Mouse (Mus musculus): ENCODE data around the gene Mmel1.

The Mmel1 gene

DNA sequence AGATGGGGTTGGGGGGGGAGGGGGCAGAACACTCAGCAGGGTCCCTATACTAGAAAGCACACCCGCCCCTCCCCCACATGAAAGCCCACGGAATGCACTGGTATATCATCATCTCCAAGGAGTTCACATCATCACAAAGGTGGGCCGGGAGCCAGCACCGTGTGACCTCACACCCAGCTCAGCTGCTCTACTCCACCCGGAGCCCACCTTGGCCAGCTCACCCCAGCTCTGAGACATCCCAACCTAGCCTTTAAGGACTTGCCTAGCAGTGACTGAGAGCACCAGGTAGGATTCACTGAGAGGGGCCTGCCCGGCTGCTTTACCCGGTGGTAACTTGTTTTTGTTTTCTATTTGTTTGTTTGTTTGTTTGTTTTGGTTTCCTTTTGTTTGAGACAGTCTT lies at the start of gene Mmel1:
Mmel1 (plus strand) TSS at position 146 of the 400 bp plus-strand sequence.
- no peak for DNase-seq (ENCODE audit: extremely low spot score)

GRCm38 (mm10) chr4:154825662-154826061 lies 43.7 kb upstream of the Mmel1 start:
- peak; percentile 76 for DNase-seq (ENCODE audit: extremely low spot score)

DNA sequence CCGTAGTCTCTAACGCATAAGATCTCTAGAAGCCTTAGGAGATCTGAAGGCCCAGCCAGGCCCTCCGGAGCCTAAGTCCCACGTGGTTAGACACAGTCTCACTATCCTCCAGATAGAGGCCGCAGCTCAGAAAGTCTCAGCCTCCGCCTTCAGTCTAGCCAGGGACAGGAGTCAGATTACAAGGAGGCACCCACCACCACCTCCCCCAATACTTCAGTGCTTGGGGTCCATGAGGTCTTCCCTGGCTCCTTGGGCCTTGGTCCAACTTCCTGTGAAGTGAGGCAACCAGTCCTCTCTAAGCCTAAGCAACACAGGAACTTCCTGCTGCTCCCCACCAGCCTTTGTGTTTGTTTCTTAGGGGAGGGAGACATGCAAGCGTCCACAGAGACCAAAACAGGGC lies 43.2 kb upstream of the Mmel1 start:
- no peak for DNase-seq (ENCODE audit: extremely low spot score)

- DNase-seq (ENCODE audit: extremely low spot score), result no peak
These were observed 42.2 kb upstream of the Mmel1 start for GRCm38 (mm10) chr4:154827181-154827580.

GRCm38 (mm10) chr4:154827861-154828610 lies 41.3 kb upstream of the Mmel1 start:
- no peak for DNase-seq (ENCODE audit: extremely low spot score)

DNA sequence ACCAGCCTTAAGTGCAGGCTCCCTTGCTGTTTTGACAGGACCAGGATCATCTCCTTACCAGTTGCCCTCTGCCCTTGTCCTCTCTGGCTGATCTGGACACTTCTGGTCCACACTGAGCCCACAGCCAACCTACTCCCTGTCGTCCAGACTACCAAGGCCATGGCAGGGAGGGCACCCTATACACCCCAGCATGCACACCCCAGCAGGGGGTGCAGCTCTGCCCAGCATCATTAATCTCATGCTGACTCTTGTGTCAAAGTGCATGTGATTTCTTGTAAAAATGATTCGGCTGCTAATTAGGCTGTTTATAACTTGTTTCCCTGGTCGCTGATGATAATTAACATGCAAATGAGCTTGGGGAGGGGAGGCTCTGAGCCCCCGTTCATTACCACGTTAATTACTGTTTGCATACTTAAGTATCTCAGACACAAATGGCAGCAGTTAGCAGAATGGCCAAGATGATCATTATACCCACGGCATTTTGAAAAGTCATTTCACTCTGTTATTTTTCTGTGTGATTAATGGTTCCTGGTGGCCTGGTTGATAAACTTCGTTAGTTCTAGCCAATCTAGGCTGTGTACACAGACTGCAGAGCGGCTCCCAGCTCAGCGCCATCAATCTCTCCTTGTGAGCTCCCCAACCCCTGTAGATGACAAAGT lies 37.3 kb upstream of the Mmel1 start:
- no peak for DNase-seq (ENCODE audit: extremely low spot score)

GRCm38 (mm10) chr4:154836183-154836915 lies 33.0 kb upstream of the Mmel1 start:
- no peak for DNase-seq (ENCODE audit: extremely low spot score)

- peak; percentile 53 for DNase-seq (ENCODE audit: extremely low spot score)
These were observed 32.2 kb upstream of the Mmel1 start, which contains the start of gene Ttc34 for GRCm38 (mm10) chr4:154837170-154837569. Gene Ttc34 (plus strand): TSS chr4:154837459.

DNA sequence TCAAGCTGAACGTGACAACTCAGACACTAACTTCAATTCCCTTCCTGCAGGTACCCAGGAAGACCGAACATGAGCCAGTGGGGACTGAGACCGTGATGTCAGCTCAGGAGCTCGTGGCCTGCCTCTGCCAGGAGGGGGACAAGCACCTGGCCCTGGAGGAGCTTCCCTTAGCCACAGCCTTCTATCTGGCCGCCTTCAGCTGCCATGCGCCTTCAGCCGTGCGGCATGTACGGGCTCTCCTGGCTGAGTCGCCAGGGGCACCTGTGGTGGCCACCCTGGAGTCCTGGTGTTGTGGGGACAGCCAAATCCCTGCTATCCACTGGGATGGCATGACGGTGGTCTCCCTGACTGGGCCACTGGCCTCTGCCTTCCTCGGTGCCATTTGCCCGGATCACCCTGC lies 30.6 kb upstream of the Mmel1 start:
- no peak for DNase-seq (ENCODE audit: extremely low spot score)

DNA sequence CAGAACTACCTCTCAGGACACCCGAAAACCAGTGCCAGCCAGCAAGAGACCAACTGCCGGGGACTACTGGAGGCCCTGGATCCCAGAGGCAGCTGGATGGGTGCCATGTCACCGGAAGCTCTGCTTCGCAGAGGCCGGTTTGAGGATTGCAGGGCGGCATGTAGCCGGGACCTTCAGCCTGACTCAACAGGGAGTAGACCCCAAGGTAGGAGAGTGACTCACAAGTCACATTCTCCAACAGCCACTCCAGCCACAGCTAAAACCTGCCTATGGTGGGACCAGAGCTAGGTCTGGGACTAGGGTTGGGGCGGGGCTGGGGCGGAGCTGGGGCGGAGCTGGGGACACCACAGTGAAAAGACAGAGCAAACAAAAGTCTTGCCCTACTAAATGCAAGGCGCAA lies 30.0 kb upstream of the Mmel1 start:
- DNase-seq (ENCODE audit: extremely low spot score), result no peak

DNA sequence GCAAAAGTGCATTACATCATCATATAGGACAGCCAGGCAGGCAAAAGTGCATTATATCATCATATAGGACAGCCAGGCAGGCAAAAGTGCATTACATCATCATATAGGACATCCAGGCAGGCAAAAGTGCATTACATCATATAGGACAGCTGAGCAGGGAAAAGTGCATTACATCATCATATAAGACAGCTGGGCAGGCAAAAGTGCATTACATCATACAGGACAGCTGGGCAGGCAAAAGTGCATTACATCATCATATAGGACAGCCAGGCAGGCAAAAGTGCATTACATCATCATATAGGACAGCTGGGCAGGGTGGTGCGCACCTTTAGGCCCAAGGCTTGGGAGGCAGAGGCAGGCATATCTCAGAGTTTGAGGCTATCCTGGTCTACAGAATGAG lies 16.7 kb upstream of the Mmel1 start:
- no peak for DNase-seq (ENCODE audit: extremely low spot score)

GRCm38 (mm10) chr4:154853881-154854280 lies 15.5 kb upstream of the Mmel1 start:
- DNase-seq (ENCODE audit: extremely low spot score), result no peak

DNA sequence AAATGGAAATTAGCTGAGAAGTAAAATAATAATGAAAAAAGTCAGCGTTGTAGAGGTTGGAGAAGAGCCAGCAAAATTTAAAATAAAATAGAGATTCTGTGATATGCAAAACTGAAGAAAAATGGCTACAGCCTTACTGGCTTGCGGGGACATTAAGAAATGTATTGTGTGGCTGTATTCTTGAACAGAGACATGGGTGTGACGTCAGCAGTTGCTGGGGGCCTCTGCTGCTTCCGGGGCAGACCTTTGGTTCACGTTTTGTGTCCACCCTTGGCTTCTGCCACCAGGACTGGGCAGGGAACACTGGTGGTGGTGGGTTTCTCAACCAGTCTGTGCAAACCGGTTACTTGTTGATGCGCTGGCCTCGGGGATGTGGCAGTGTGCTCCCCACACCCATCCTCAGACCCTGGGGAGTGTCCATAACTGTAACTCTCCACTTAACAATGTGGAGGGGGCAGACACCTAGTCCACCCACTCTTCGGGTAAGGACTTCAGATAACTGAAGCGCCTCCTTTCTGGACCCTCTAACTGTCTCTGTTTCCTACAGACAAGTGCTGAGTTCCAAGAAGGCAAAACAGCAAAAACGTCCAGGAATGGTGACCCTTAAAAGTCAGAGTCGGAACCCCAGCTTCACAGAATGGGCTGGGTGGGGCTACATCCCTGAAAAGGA lies 14.6 kb upstream of the Mmel1 start:
- no peak for DNase-seq (ENCODE audit: extremely low spot score)

DNA sequence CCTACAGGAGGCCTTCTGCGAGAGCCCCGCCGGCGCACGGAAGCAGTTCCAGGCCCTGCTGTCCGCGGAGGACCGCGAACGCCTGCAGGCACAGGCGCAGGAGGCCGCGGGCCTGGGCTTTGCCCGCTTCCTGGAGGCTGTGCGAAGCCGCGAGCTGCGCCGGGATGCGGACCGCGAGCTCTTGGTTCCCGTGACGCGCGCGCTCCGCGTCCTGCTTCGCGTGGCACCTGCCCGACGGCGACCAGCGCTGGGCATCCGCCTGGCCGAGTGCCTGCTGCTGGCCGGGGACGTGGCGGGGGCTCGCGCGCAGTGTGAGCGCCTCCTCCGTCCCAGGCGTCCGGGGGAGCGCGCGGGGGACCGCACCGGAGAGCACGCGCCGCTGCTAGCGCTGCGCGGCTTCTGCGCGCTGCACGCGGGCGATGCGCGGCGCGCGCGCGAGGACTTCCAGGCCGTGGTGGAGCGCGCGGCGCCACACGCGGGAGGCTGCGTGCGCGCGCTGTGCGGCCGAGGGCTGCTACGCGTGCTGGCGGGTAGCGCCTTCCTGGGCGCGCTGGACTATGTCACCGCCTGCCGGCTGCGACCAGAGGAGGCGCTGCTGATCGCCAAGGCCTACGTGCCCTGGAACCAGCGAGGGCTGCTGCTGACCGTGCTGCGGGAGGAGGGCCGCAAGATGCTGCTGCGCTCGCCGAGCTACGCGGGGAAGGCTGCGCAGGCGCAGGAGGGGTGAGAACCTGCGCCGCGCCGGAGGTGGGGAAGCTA lies 13.5 kb upstream of the Mmel1 start:
- DNase-seq (ENCODE audit: extremely low spot score), result peak; percentile 88

- no peak for DNase-seq (ENCODE audit: extremely low spot score)
These were observed 12.9 kb upstream of the Mmel1 start for GRCm38 (mm10) chr4:154856480-154856837.

DNA sequence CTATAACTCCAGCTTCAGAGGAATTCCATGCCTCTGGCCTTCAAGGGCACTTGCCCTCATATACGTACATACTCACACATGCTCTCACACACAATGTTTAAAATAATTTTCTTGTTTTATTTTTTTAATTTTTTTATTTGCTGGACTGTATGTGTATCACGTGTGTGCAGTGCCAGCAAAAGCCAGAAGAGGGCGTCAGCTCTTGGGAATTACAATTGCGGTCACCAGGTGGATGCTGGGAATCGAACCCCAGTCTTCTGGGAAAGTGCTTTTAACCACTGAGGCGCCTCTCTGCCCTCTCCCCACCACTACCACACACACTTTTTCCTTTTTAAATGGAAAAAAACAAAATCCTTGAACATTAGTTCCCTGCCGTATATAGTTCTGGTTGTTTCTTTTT lies 12.5 kb upstream of the Mmel1 start:
- no peak for DNase-seq (ENCODE audit: extremely low spot score)

GRCm38 (mm10) chr4:154857366-154858240 lies 11.8 kb upstream of the Mmel1 start:
- no peak for DNase-seq (ENCODE audit: extremely low spot score)

GRCm38 (mm10) chr4:154858601-154859000 lies 10.8 kb upstream of the Mmel1 start:
- DNase-seq (ENCODE audit: extremely low spot score), result no peak

GRCm38 (mm10) chr4:154861967-154862366 lies 7.4 kb upstream of the Mmel1 start:
- no peak for DNase-seq (ENCODE audit: extremely low spot score)

- no peak for DNase-seq (ENCODE audit: extremely low spot score)
These were observed 5.9 kb upstream of the Mmel1 start for GRCm38 (mm10) chr4:154863436-154863935.

Measured in embryo, embryonic 9.5 days (tissue).